Mouse (Mus musculus) adrenal gland, adult 18-20 months (tissue): ENCODE results near the gene Vmn1r239-ps. TPM values are rescaled to one million over a fixed set of nuclear protein-coding genes. Genes with fewer than 3 reads are reported as not detected.
"Not testable (repeated sequence)": the region's sequence is repeated elsewhere in the genome, so short reads cannot be mapped to it uniquely, and the experiment has no call there.

Source experiments
- DNase-seq, 2 experiments: peaks; one replicate each; pipeline ENCODE4 v3.0.0; 2021 to 2022; ENCODE audit warnings: low spot score in 2 of 2
- long read RNA-seq, 2 experiments: library from polyadenylated mRNA; stranded (forward); transcript quantifications; one replicate each; pipeline ENCODE4 v2.0.0; 2021
- total RNA-seq, 2 experiments: library from RNA; stranded (reverse); gene quantifications; 1 replicate in 1 of 2; 2 replicates in 1 of 2; pipeline ENCODE4 v1.2.3; 2021

Gene Vmn1r239-ps
- total RNA-seq, result not detected
- long read RNA-seq, experiment 1, result 0 reads
- long read RNA-seq, experiment 2, result 0 reads

DNA sequence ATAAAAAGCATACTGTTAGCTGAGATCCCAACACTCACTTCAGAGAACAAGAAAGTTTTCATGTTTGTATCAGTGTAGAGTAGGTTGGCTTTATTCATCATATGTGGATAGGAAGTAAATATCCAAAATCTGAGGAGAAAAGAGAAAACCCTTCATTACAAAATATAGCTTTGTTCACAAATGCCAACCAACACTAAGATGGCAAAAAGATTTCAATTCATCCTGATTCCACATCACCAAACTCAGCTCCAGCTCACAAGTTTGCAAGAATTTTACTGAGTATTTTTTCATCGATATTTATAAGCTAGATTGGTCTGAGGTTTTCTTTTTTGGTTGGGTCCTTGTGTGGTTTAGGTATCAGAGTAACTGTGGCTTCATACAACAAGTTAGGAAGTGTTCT is at the start of gene Vmn1r239-ps:
Gene Vmn1r239-ps (minus strand): TSS at position 101 of the 400 bp plus-strand sequence.
- not testable (repeated sequence) for DNase-seq

- DNase-seq, result no peak
These were observed 36.0 kb upstream of the Vmn1r239-ps start for GRCm38 (mm10) chrX:147489551-147489950.

DNA sequence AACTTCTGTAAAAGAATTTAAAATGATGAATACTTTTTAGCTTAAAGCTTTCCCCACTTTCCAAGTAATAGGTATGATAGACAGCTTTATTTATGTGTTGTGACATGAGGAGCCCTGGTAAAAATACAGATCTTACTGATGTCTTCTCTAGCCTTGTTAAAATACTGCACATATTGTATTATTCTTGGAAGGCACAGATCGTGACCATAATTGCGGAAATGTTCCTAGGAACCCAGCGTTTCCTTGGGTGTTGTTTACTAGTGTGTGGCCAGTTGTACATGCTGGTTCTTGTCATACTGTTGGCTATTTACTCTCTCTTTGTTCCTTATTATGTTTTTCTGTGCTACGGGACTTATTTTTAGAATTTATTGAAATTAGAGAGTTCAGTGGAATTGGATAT is 10.1 kb downstream of the Vmn1r239-ps start:
- DNase-seq, result no peak

GRCm38 (mm10) chrX:147435400-147435799 is 18.1 kb downstream of the Vmn1r239-ps start:
- DNase-seq, result no peak

- DNase-seq, result no peak
These were observed 23.8 kb downstream of the Vmn1r239-ps start for GRCm38 (mm10) chrX:147429753-147430152.

DNA sequence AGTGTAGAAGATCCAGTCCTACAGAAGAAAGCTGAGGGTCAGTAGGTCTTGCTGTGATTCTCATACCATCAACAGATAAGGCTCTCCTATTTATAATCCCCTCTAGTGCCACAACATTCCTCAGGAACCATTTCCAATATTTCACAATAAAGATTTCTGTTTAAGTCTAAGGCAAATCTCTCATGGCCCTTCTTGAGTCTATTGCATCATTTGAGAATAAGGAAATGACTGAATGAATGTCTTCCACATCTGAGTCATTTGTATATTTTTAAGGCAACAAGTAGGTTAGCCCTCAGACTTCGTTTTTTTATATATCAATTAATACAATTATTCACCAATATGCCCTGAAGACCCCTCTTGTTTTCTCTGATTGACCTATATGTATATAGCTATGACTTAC is 24.4 kb downstream of the Vmn1r239-ps start, which contains the start of gene Il13ra2:
Gene Il13ra2 (minus strand): TSS at position 64 of the 400 bp plus-strand sequence.
- no peak for DNase-seq

Other genes starting within 250 kb of the Vmn1r239-ps start
- not detected for gene Il13ra2, start 24.5 kb downstream of the Vmn1r239-ps start, total RNA-seq
- gene Lrch2, start 100.4 kb upstream of the Vmn1r239-ps start, total RNA-seq, result 10 to 100 TPM; 20.1 to 25.9 TPM